Mouse (Mus musculus) thymus, postnatal 4 days (tissue): ENCODE results near the gene Sspn.

ENCODE experiments used
- DNase-seq: peaks from one replicate; pipeline ENCODE4 v3.0.0; 2021

Sspn gene

DNA sequence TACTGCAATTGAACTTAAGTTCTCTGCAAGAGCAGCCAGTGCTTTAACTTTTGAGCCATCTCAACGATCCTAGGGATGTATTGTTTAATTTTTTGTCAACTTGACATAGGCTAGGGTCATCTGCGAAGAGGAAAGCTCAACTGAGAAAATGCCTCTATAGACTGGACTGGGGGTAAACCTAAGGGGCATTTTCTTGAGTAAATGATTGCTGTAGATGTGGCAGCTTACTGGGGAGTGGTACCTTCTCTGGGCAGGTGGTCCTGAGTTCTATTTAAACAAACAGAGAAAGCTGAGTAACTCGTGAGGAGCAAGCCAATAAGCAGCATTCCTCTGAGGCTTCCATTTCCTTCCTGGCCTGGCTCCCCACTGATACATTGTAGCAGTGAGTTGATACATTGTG, at the start of gene Sspn:
Sspn (plus strand) TSS at position 301 of the 400 bp plus-strand sequence.
- no peak for DNase-seq

GRCm38 (mm10) chr6:145883010-145883409, 48.4 kb upstream of the Sspn start:
- no peak for DNase-seq

DNA sequence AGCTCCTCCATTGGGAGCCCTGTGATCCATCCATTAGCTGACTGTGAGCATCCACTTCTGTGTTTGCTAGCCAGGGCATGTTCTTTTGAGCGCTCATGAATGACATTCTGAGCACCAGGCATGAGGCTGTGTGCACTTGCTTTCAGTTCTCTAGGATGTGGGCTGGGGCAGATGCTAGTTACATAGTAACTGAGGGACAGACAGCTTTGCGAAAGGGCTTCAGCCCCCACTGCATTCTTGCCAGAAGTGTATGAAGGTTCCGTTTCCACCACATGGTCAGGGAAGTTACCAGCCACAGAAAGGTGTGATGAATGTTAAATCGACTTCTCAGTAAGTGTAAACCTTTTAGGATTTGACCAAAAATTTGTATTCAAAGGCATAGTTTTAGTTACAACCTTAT, 47.8 kb upstream of the Sspn start:
- no peak for DNase-seq

DNA sequence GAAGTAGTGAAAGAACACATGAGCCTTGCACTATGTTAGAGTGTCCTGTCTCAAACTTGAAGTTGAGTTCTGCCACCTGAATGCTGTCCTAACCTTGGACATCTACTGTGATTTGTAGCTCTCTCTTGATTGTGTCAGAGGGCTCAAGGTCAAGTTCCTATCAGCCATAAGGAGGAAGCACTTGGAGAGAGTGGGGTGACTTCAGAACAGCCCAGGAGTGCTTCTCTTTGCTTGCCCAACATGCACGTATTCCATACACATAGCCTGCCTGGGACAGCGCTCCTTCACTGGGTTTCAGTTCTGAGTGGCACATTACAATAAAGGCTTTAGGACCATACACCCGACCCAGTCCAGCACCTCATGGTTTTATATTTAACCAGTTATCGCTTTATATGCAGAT, 46.4 kb upstream of the Sspn start:
- no peak for DNase-seq

- no peak for DNase-seq
These were observed 45.2 kb upstream of the Sspn start for GRCm38 (mm10) chr6:145886277-145886676.

GRCm38 (mm10) chr6:145887719-145888118, 43.7 kb upstream of the Sspn start:
- no peak for DNase-seq

DNA sequence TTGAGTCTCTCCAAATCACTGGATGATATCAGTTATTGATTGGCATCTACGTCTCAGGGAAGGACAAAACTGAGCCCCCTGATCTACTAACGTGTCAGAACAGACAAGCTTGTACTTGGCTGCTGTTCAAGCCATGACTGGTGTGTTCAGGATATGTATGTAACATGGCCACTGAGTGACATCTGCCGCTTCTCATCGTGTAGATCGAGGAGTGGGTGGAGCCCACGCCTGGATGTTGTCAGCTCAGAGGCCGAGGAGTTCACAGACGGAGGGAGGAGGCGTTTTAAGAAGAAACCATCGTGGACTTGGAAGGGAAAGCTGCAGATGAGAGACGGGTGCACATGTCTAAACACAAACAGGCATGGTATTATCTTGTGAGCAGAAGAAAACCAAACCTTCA, 39.5 kb upstream of the Sspn start:
- no peak for DNase-seq

- no peak for DNase-seq
These were observed 38.8 kb upstream of the Sspn start for GRCm38 (mm10) chr6:145892381-145893265.

DNA sequence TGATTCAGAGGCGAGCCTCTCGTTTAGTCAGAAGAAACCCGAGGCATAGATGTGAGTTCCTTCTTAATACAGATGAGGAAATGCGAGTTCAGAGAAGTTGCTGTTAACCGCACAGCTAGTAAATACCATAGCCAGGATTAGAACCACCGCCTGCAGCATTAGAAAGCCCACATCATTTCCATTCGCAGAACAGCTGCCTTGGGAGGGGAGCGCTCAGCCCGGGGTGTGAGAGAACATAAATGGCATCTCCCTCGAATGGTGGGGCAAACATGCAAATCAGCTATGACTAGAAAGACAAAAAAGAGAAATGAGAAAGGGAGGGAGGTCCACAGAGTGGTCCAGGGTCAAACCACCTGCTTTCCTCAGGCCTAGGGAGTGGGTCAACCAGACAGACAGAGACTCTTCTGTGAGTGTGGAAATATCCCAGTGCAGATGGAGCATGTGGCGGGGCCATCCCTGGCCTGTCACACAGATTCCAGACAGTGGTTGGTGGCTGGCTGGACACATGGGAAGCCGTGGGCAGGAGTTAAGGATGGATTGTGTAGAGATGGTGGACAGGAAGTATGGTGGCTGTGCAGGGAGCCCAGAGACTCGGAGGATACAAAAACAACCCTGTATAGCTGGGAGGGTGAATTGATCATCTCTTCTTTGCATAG, 37.9 kb upstream of the Sspn start:
- DNase-seq: no peak

DNA sequence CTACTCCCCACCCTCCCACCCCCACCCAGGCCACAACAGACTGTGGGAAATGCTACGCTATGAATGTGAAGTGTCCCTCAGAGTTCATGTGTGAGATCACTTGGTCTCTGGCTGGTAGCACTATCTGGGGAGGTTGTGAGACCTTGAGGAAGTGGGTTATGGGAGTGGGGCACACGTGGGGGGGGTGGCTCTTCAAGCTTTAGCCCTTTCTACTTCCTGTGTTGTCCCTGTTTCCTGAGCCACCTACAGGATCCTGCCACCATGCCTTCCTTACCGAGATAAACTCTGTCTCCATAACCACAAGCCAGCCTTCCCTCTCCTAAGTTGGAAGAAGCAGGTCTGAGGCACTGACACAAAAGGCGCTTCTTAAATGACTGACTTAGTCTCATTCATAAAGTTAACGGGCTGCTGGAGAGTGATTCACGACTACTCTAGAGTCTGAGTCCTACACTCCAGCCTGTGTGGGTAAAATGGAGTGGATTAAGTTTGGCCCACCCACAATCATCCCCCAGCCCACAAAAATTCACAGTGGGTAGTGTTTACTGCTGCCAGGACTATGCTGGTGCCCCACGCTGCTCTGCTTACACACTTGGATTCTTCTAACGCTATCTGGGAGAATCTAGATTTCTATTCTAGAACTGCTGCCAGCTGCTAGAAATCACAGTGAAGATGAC, 36.6 kb upstream of the Sspn start:
- DNase-seq: peak; percentile 52

- DNase-seq: no peak
These were observed 27.3 kb upstream of the Sspn start for GRCm38 (mm10) chr6:145904169-145904568.

- no peak for DNase-seq
These were observed 26.8 kb upstream of the Sspn start for GRCm38 (mm10) chr6:145904616-145905015.

- DNase-seq: no peak
These were observed 25.1 kb upstream of the Sspn start for GRCm38 (mm10) chr6:145906096-145906890.

- no peak for DNase-seq
These were observed 21.5 kb upstream of the Sspn start for GRCm38 (mm10) chr6:145909943-145910342.

DNA sequence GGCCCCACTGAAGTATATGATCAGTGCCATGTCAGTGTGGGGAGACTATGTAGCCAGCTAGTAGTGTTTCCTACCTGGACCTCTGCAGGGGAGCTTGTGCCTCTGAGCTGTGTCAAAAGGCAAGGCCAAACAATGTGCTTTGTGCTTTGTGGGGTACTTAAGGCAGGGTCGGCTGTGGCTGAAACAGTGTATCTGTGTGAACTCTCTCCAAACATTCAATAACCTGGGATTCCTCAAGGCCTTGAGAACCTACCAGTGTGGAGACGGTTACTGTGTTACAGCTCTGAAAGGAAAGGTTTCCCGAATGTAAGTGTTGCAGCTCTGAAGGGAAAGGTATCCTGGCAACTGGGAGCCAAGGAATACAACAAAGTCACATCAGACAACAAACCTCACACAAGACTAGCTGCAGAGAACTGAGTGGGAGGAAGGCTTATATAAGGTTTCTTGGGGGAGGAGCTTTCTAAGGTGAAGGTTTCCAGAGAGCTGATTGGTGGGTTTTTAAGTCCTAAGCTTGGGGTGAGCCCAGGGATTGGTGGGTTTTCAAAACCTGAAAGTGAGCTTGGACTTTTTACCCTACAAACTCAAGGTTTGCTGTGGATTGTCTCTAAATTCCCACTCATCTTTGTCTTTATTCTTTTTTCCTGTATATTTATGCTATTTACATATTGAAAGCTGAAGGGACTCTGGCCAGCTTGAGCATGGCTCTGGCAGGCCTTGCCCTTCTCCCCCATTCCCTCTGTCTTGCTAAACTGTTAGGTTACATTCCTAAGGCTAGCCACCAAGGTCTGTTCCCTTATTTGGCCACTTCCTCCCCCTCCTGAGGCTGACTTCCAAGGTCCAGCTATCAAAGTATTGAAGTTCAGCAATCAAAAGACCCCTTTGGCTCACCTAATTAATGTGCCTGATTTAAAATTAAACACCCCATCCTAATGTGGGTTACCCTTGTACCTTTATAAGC, 20.7 kb upstream of the Sspn start:
- DNase-seq: no peak

DNA sequence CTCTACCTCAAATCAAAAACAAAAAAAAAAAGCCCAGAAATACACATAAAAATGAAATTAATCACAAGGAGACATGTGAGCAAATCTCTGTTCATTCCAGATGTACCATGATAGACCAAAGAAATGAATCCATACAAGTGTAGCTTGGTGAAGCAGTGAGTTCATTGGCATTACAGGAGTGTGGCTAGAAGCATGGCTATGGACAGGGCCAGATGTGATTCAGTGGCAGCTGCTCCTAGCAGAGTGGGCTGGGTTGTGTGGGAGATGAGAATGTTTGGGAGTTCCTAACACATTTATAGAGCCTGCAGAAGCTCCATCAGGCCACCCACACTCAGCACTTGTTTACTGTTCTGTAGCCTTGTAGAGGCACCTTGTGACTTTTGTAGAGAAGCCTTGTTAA, 19.2 kb upstream of the Sspn start:
- DNase-seq: no peak

GRCm38 (mm10) chr6:145915435-145915834, 16.0 kb upstream of the Sspn start:
- no peak for DNase-seq

- DNase-seq: no peak
These were observed 15.0 kb upstream of the Sspn start for GRCm38 (mm10) chr6:145916401-145916800.

DNA sequence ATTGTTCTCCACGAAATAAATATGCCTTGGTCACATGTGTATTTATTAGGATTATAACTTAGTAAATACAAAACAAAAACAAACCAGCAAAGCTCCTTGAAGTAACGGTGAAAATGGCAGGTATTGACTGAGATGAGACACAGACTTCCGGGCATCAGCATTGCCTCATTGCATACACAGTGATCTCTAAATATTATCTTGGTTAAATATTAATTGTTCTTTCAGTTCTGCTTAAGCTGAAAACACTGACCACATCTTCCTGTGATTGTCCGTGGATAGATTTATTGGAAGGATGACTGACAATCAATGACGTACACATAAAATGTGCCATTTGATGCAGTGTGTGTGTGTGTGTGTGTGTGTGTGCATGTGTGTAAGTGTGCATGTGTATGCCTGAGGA, 13.2 kb upstream of the Sspn start:
- DNase-seq: no peak

- no peak for DNase-seq
These were observed 7.8 kb upstream of the Sspn start for GRCm38 (mm10) chr6:145923594-145923993.

DNA sequence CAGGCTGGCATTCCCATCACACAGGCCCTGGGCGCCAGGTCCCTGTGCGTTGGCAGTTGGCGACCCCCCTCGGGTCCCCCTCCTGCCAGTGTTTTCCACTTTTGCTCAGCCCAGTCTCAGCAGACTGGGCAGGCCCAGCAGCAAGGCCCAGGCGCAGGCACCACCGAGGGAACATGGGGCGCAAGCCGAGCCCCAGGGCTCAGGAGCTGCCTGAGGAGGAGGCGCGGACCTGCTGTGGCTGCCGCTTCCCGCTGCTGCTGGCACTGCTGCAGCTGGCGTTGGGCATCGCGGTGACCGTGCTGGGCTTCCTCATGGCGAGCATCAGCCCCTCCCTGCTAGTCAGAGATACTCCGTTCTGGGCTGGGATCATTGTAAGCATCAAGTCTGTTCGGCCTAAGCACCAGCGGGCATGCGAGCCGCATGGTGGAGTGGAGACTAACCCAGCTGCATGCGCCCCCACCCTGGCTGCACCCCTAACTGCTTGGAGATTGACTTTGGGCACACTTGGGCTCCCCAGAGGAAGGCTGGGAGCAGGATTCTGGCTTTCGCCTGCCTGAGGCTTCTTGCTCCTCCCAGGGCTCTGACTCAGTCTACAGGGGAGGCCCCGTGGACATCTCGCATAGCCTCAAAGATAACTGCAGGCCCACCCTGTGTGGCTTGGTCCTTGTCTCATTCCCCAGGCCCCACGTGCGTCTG, 2.7 kb downstream of the Sspn start:
- DNase-seq: peak; percentile 27
